Comparison of ENCODE assay signal across 11 mouse cellular contexts in the genomic region with DNA sequence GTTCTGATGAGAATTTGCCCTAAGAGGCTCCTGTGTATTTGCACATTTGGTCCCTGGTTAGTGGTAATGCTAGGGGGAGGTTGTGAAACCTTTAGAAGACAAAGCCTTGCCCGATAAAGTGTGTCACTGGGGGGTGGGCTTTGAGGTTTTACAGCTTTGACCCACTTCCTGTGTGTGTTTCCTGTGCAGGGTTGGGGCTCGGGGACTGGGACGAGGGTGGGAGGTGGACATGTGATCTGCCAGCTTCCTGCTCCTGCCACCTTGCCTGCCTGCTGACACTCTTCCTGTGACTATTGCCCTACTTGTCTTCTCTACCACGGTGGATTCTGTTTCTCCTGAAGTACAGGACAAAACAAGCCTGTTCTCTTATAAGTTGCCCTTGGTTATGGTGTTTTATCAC.
DNase-seq lines count a peak whose midpoint lies in the region; ATAC-seq and TF ChIP-seq lines count a peak whose summit lies in the region.
"Had no signal": no experiment of that assay in that cellular context is flagged by ENCODE, and none has a peak within 500 bp of the region (broad histone marks: within the 10 kb centered on the region; RNA-seq: fewer than 3 reads in every experiment).

No protein-coding gene starts in this region.

- no peaks in the 10 kb centered on the region for H3K36me3 ChIP-seq in lung, postnatal 0 days (ENCODE audit: insufficient read depth, low read length)

- DNase-seq in 416B (ENCODE audit: low read depth) = peak; percentile 98
- DNase-seq in lung, postnatal 0 days (ENCODE audit: low spot score) = peak; percentile 9
- DNase-seq in spleen, adult 12 weeks (ENCODE audit: low spot score) = peak; percentile 52
- DNase-seq in kidney, adult 9 months = no peak
- no peak for DNase-seq in left cerebral cortex, postnatal 4 days
- DNase-seq in layer of hippocampus, postnatal 14 days (ENCODE audit: low spot score in 2 of 2) = no peak
- DNase-seq in cerebellum, postnatal 4 days (ENCODE audit: low spot score in 2 of 2) = no peak
- DNase-seq: adrenal gland, postnatal 25 days had no signal

- TF ChIP-seq EP300 in lung, postnatal 0 days (IDR thresholded peaks at IDR 0.05) = no peak

- WGBS in lung, postnatal 0 days = 20% methylated on average over 4 of the region's 4 CpGs

- no peak overlapping the region for H3K9ac ChIP-seq in lung, postnatal 0 days (replicated peaks; ENCODE audit: low read depth)
- H3K9ac ChIP-seq: liver, embryonic 14.5 days had no signal

- no peaks in the 10 kb centered on the region for H3K9me3 ChIP-seq in lung, postnatal 0 days (ENCODE audit: low read length)

- no peak overlapping the region for H3K4me2 ChIP-seq in lung, postnatal 0 days (replicated peaks; ENCODE audit: low read depth, low read length)

- no peak overlapping the region for H3K4me3 ChIP-seq in lung, postnatal 0 days (ENCODE audit: low read depth, low read length)
- H3K4me3 ChIP-seq: layer of hippocampus, adult 2 months had no signal

- no peaks in the 10 kb centered on the region for H3K4me1 ChIP-seq in lung, postnatal 0 days (ENCODE audit: insufficient read depth, low read depth, low read length)

- no peaks in the 10 kb centered on the region for H3K27me3 ChIP-seq in lung, postnatal 0 days (replicated peaks; ENCODE audit: insufficient read depth, low read length)

- intact Hi-C loops in left cerebral cortex, postnatal 4 days (cut with DNase I) = no loop called here

- no peak overlapping the region for H3K27ac ChIP-seq in lung, postnatal 0 days (ENCODE audit: low read length)
- H3K27ac ChIP-seq: layer of hippocampus, adult 2 months; liver, embryonic 14.5 days had no signal

- peak; percentile 92 for ATAC-seq in CD4-positive, CD25-positive, alpha-beta regulatory T cell, adult 4 months
- ATAC-seq in lung, postnatal 0 days = no peak

- no peak for TF ChIP-seq CTCF in lung, postnatal 0 days (IDR thresholded peaks at IDR 0.05)

Comparison
In these comparisons a context has a peak if more than half of its experiments do, and no peak if none do; other contexts are left out.
1. DNase-seq: peak in 416B (single experiment), lung, postnatal 0 days (single experiment) and spleen, adult 12 weeks (single experiment); none in kidney, adult 9 months (single experiment), left cerebral cortex, postnatal 4 days (single experiment), layer of hippocampus, postnatal 14 days (0 of 2) and cerebellum, postnatal 4 days (0 of 2).